Mouse (Mus musculus) liver, adult 2 months (tissue): ENCODE results near the gene Anks3. TPM values are rescaled to one million over a fixed set of nuclear protein-coding genes. Genes with fewer than 3 reads are reported as not detected.
A peak's percentile ranks its signal among the peaks of the same experiment; 100 is the strongest.

ENCODE experiments used
- DNase-seq: peaks from one replicate; pipeline ENCODE4 v3.0.0-alpha.2; 2011; ENCODE audit warnings: low read depth, low spot score; ENCODE audit errors: extremely low read depth
- H3K27ac ChIP-seq: fragments of 200-500 bp; replicated peaks from 2 replicates; pipeline ENCODE4 v1.5.1; 2012; ENCODE audit warnings: low read depth, mild to moderate bottlenecking, control low read depth, inconsistent platforms, low read length; ENCODE audit not compliant: insufficient read depth
- H3K27me3 ChIP-seq: fragments of 200-500 bp; 2 replicates; pipeline ENCODE4 v1.6.1; 2012; ENCODE audit warnings: mild to moderate bottlenecking, moderate library complexity, low read length, inconsistent platforms; ENCODE audit not compliant: control insufficient read depth, insufficient read depth
- H3K36me3 ChIP-seq: fragments of 200-500 bp; 2 replicates; pipeline ENCODE4 v1.6.1; 2012; ENCODE audit warnings: low read length, inconsistent platforms; ENCODE audit not compliant: control insufficient read depth, insufficient read depth
- H3K4me1 ChIP-seq: fragments of 200-500 bp; 2 replicates; pipeline ENCODE4 v1.6.1; 2011; ENCODE audit warnings: low read length; ENCODE audit not compliant: control insufficient read depth, insufficient read depth
- H3K4me3 ChIP-seq: fragments of 200-500 bp; 2 replicates; pipeline ENCODE4 v1.5.1; 2011; ENCODE audit warnings: low read depth, mild to moderate bottlenecking, control low read depth, low read length, moderate library complexity; ENCODE audit not compliant: insufficient read depth
- H3K79me2 ChIP-seq: fragments of 200-500 bp; 2 replicates; pipeline ENCODE4 v1.6.1; 2012; ENCODE audit warnings: inconsistent platforms, mild to moderate bottlenecking, low read length, moderate library complexity; ENCODE audit not compliant: control insufficient read depth, insufficient read depth
- H3K9ac ChIP-seq: fragments of 200-500 bp; 2 replicates; pipeline ENCODE4 v1.6.1; 2012; ENCODE audit warnings: low read depth, mild to moderate bottlenecking, control low read depth, inconsistent platforms, low read length
- CTCF ChIP-seq: fragments of 200-500 bp; IDR thresholded peaks from 2 replicates; pipeline ENCODE4 v1.5.1; 2011; ENCODE audit warnings: low read depth, low read length, control low read depth
- POLR2A ChIP-seq: fragments of 200-500 bp; IDR thresholded peaks from 2 replicates; pipeline ENCODE4 v1.6.1; 2011; ENCODE audit warnings: low read length, control low read depth; ENCODE audit not compliant: insufficient read depth; ENCODE audit errors: extremely low read depth
- WGBS: fragments of 180-500 bp; shearing (Covaris S2); methylation state at CpG from one replicate; pipeline ENCODE4 v1.1.7; 2018; 5-methylcytosine and 5-hydroxymethylcytosine counted together
- polyA plus RNA-seq: library from polyadenylated mRNA; depleted of rRNA; stranded (reverse); fragments of >200 nt; gene quantifications from 2 replicates; pipeline ENCODE4 v1.2.3, GENCODE M21; 2012
- total RNA-seq: library from RNA; depleted of rRNA; stranded (reverse); fragments of >200 nt; gene quantifications from 2 replicates; pipeline ENCODE4 v1.2.3, GENCODE M21; 2014

Anks3 gene
- total and polyA plus RNA-seq, 2 experiments: 11.3 to 22.3 TPM

- no peak for TF ChIP-seq POLR2A
- no peak for TF ChIP-seq CTCF
- no peak overlapping the region for H3K27ac ChIP-seq
- no peak overlapping the region for H3K4me3 ChIP-seq
- no peaks in the 10 kb centered on the region for H3K27me3 ChIP-seq
- WGBS: 52% methylated on average over 1 of the region's 1 CpGs
- H3K36me3 ChIP-seq: peaks cover 2% of the 10 kb centered on the region; the same call in 1 of the 2 replicates
- DNase-seq: no peak
- H3K4me1 ChIP-seq: peaks cover 23% of the 10 kb centered on the region
- H3K79me2 ChIP-seq: peaks cover 23% of the 10 kb centered on the region; the same call in 1 of the 2 replicates
- H3K9ac ChIP-seq: no peak overlapping the region
Observed at GRCm38 (mm10) chr16:4905591-4905990, 58.4 kb downstream of the Anks3 start.

DNA sequence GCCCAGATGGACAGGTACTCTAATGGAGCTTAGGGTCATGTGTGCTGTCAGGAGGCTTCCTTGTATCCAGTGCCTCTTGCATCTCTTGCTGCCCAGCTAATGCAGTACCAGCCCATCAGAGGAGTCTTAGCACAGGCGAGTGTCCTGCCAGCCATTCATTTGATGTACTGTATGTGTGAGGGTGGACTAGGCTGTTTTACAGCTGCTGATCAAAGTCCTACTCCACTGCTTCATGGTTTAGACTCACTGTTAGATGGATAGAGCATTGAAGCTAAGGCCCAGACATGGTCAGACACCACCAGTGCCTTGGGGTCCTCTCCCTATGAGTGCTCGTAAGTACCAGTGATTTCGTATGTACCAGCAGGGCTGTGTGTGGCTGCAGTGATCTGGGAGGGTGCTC is 59.1 kb downstream of the Anks3 start:
- WGBS: 80% methylated on average over 3 of the region's 3 CpGs
- DNase-seq: no peak
- no peak for TF ChIP-seq CTCF
- TF ChIP-seq POLR2A: no peak
- no peak overlapping the region for H3K27ac ChIP-seq
- no peaks in the 10 kb centered on the region for H3K27me3 ChIP-seq
- peaks cover 23% of the 10 kb centered on the region; the same call in 1 of the 2 replicates for H3K79me2 ChIP-seq
- no peak overlapping the region for H3K9ac ChIP-seq
- H3K36me3 ChIP-seq: peaks cover 1% of the 10 kb centered on the region; the same call in 1 of the 2 replicates
- H3K4me3 ChIP-seq: no peak overlapping the region
- H3K4me1 ChIP-seq: peaks cover 23% of the 10 kb centered on the region

- H3K27me3 ChIP-seq: no peaks in the 10 kb centered on the region
- no peak overlapping the region for H3K9ac ChIP-seq
- no peak overlapping the region for H3K4me3 ChIP-seq
- no peak overlapping the region for H3K27ac ChIP-seq
- H3K36me3 ChIP-seq: no peaks in the 10 kb centered on the region
- peaks cover 23% of the 10 kb centered on the region for H3K4me1 ChIP-seq
- no peak for TF ChIP-seq POLR2A
- no peak for TF ChIP-seq CTCF
- 41% methylated on average over 6 of the region's 6 CpGs for WGBS
- peak; percentile 56 for DNase-seq
- H3K79me2 ChIP-seq: peaks cover 28% of the 10 kb centered on the region; the same call in 1 of the 2 replicates
Observed at GRCm38 (mm10) chr16:4903491-4904102, 60.4 kb downstream of the Anks3 start.

- Histone ChIP-seq H3K27ac (no peak overlapping the region), H3K27me3 (no peaks in the 10 kb centered on the region), H3K36me3 (no peaks in the 10 kb centered on the region), H3K9ac (no peak overlapping the region), H3K79me2 (peaks cover 37% of the 10 kb centered on the region; the same call in 1 of the 2 replicates), H3K4me1 (peaks cover 20% of the 10 kb centered on the region), H3K4me3 (no peak overlapping the region)
- DNase-seq: no peak
- 68% methylated on average over 2 of the region's 2 CpGs for WGBS
- TF ChIP-seq POLR2A (no peak), CTCF (no peak)
Observed at GRCm38 (mm10) chr16:4902390-4902789, 61.6 kb downstream of the Anks3 start.

DNA sequence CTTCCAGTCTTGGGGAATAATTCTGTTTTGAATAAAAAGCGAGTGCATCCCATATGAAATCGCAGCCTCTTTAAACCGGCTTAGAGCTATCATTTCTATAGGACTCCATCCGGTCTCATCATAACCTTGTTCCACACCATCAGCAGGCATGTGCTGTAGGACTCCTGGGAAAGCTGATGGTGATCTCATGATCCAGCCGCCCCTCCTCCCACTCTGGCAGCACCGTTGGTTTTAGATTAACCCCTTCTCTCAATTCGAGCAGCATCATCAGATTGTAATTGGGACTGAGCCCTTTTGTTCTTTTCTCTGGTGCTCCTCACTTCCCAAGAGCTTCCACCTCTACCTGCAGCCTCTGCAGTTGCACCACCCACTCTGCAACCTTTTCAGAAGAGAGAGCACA is 62.8 kb downstream of the Anks3 start:
- DNase-seq: no peak
- no peaks in the 10 kb centered on the region for H3K27me3 ChIP-seq
- no peak overlapping the region for H3K4me3 ChIP-seq
- H3K79me2 ChIP-seq: peaks cover 38% of the 10 kb centered on the region; the same call in 1 of the 2 replicates
- no peak overlapping the region for H3K9ac ChIP-seq
- 75% methylated on average over 7 of the region's 7 CpGs for WGBS
- H3K4me1 ChIP-seq: peaks cover 22% of the 10 kb centered on the region
- no peak overlapping the region for H3K27ac ChIP-seq
- TF ChIP-seq CTCF (no peak), POLR2A (no peak)
- H3K36me3 ChIP-seq: no peaks in the 10 kb centered on the region

GRCm38 (mm10) chr16:4899711-4900110 is 64.3 kb downstream of the Anks3 start:
- no peak for TF ChIP-seq CTCF
- no peak for TF ChIP-seq POLR2A
- DNase-seq: no peak
- Histone ChIP-seq H3K36me3 (no peaks in the 10 kb centered on the region), H3K79me2 (peaks cover 29% of the 10 kb centered on the region; the same call in 1 of the 2 replicates), H3K27me3 (no peaks in the 10 kb centered on the region), H3K27ac (no peak overlapping the region), H3K4me1 (peaks cover 24% of the 10 kb centered on the region), H3K9ac (no peak overlapping the region), H3K4me3 (no peak overlapping the region)
- 77% methylated on average over 2 of the region's 2 CpGs for WGBS
